Comparison of ENCODE assay signal across 8 mouse cellular contexts in the genomic region with DNA sequence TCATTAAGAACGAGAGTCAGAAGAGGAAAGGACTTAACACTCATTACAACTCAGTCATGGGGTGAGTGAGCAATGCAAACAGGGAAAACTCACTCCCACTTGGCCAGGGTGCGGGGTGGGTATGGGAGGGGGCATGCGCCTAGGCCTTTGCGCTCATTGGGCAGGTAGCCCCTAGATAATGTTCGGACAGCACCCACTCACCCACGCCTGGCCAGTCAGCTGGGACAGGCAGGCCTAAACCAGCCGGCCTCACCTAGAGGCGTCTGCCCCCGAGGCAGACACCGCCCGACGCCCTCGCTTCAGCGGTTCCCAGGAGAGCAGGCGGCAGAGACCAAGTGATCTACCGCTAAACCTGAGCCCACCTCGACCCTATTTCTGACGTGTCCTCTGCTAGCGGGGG. TPM values are rescaled to one million over a fixed set of nuclear protein-coding genes. Genes with fewer than 3 reads are reported as not detected.
A peak's percentile ranks its signal among the peaks of the same experiment; 100 is the strongest.
DNase-seq lines count a peak whose midpoint lies in the region; ATAC-seq and TF ChIP-seq lines count a peak whose summit lies in the region.

No protein-coding gene starts in this region.

- peaks cover 58% of the 10 kb centered on the region for H3K27me3 ChIP-seq in neural tube, embryonic 11.5 days (ENCODE audit: control insufficient read depth, insufficient read depth, low read length)
- H3K27me3 ChIP-seq in forebrain, embryonic 14.5 days (replicated peaks; ENCODE audit: control insufficient read depth, insufficient read depth, low read length), result peaks cover 54% of the 10 kb centered on the region
- peaks cover 43% of the 10 kb centered on the region for H3K27me3 ChIP-seq in limb, embryonic 14.5 days (ENCODE audit: control insufficient read depth, insufficient read depth, low read length)
- H3K27me3 ChIP-seq in small intestine, adult 2 months (ENCODE audit: control insufficient read depth, insufficient read depth, low read length), result no peaks in the 10 kb centered on the region

- H3K36me3 ChIP-seq in neural tube, embryonic 11.5 days (ENCODE audit: control insufficient read depth, insufficient read depth, low read length), result no peaks in the 10 kb centered on the region; the same call in 1 of the 2 replicates
- peaks cover 21% of the 10 kb centered on the region for H3K36me3 ChIP-seq in forebrain, embryonic 14.5 days (ENCODE audit: control insufficient read depth, insufficient read depth, low read length)
- H3K36me3 ChIP-seq in limb, embryonic 14.5 days (ENCODE audit: control insufficient read depth, insufficient read depth, low read length), result peaks cover 27% of the 10 kb centered on the region
- peaks cover 26% of the 10 kb centered on the region for H3K36me3 ChIP-seq in small intestine, adult 2 months (ENCODE audit: control insufficient read depth, insufficient read depth, low read length)

- ATAC-seq in neural tube, embryonic 11.5 days (ENCODE audit: insufficient read depth, low FRiP score, low TSS enrichment), result no peak
- ATAC-seq in forebrain, embryonic 14.5 days, result no peak
- ATAC-seq in limb, embryonic 14.5 days (ENCODE audit: low FRiP score, low read depth), result no peak
- ATAC-seq in megakaryocyte-erythroid progenitor cell, adult 5-6 weeks (replicated peaks; ENCODE audit: low FRiP score, low TSS enrichment, poor library complexity, severe bottlenecking), result no peak
- no peak for ATAC-seq in inflammation-experienced regulatory T-cells, adult 6 months

- no peak for DNase-seq in neural tube, embryonic 11.5 days (ENCODE audit: low spot score)
- no peak for DNase-seq in neural tube, embryonic 10.5 days (ENCODE audit: extremely low spot score, low spot score)
- no peak for DNase-seq in forebrain, embryonic 14.5 days (ENCODE audit: low spot score)
- no peak for DNase-seq in limb, embryonic 14.5 days (ENCODE audit: low spot score)
- DNase-seq in layer of hippocampus, postnatal 25 days (ENCODE audit: extremely low spot score in 1 of 2, low spot score in 1 of 2), result no peak

- TF ChIP-seq CTCF in small intestine, adult 2 months (IDR thresholded peaks at IDR 0.05; ENCODE audit: extremely low read depth, insufficient read length, insufficient replicate concordance, low read depth, low read length), result no peak

- H3K4me3 ChIP-seq in neural tube, embryonic 11.5 days (ENCODE audit: low read depth, low read length), result peak overlapping the region; percentile 36; the same call in 1 of the 2 replicates
- peak overlapping the region; percentile 38; the same call in 1 of the 2 replicates for H3K4me3 ChIP-seq in forebrain, embryonic 14.5 days (ENCODE audit: low read depth, low read length)
- H3K4me3 ChIP-seq in limb, embryonic 14.5 days (replicated peaks; ENCODE audit: low read length), result peak overlapping the region; percentile 49
- H3K4me3 ChIP-seq in small intestine, adult 2 months (ENCODE audit: low read depth, low read length), result peak overlapping the region; percentile 81

- H3K9ac ChIP-seq in neural tube, embryonic 11.5 days (ENCODE audit: low read length), result no peak overlapping the region
- no peak overlapping the region for H3K9ac ChIP-seq in forebrain, embryonic 14.5 days (ENCODE audit: low read length)
- H3K9ac ChIP-seq in limb, embryonic 14.5 days (ENCODE audit: low read depth, low read length, severe bottlenecking), result peak overlapping the region; percentile 48; the same call in 1 of the 2 replicates

- no peaks in the 10 kb centered on the region for H3K9me3 ChIP-seq in neural tube, embryonic 11.5 days (ENCODE audit: control insufficient read depth, low read length)
- H3K9me3 ChIP-seq in forebrain, embryonic 14.5 days (replicated peaks; ENCODE audit: control insufficient read depth, low read length), result no peaks in the 10 kb centered on the region
- no peaks in the 10 kb centered on the region for H3K9me3 ChIP-seq in limb, embryonic 14.5 days (ENCODE audit: control insufficient read depth, low read length)

- H3K4me1 ChIP-seq in neural tube, embryonic 11.5 days (ENCODE audit: control insufficient read depth, insufficient read depth, low read length), result peaks cover 9% of the 10 kb centered on the region
- H3K4me1 ChIP-seq in forebrain, embryonic 14.5 days (ENCODE audit: control insufficient read depth, insufficient read depth, low read length), result peaks cover 11% of the 10 kb centered on the region
- H3K4me1 ChIP-seq in limb, embryonic 14.5 days (ENCODE audit: control insufficient read depth, insufficient read depth, low read length), result peaks cover 16% of the 10 kb centered on the region
- H3K4me1 ChIP-seq in small intestine, adult 2 months (ENCODE audit: control insufficient read depth, insufficient read depth, insufficient read length, low read length), result peaks cover 11% of the 10 kb centered on the region

- TF ChIP-seq POLR2A in limb, embryonic 14.5 days (IDR thresholded peaks at IDR 0.05; ENCODE audit: borderline replicate concordance, extremely low read depth, insufficient read depth, insufficient read length), result no peak
- no peak for TF ChIP-seq POLR2A in small intestine, adult 2 months (IDR thresholded peaks at IDR 0.05; ENCODE audit: low read depth, low read length)

- 8% methylated on average over 19 of the region's 19 CpGs for WGBS in neural tube, embryonic 11.5 days
- WGBS in forebrain, embryonic 14.5 days, result 5% methylated on average over 19 of the region's 19 CpGs
- whole genome bisulfite sequencing in limb, embryonic 14.5 days, result 3% methylated on average over 19 of the region's 19 CpGs
- 6% methylated on average over 19 of the region's 19 CpGs for WGBS in small intestine, adult 2 months

- H3K4me2 ChIP-seq in neural tube, embryonic 11.5 days (ENCODE audit: low read depth), result no peak overlapping the region; the same call in 1 of the 2 replicates
- peak overlapping the region; percentile 56; the same call in 1 of the 2 replicates for H3K4me2 ChIP-seq in forebrain, embryonic 14.5 days (ENCODE audit: low read length)
- peak overlapping the region; percentile 93 for H3K4me2 ChIP-seq in limb, embryonic 14.5 days (replicated peaks; ENCODE audit: low read depth, low read length, severe bottlenecking)

- H3K27ac ChIP-seq in neural tube, embryonic 11.5 days (ENCODE audit: low read depth, low read length), result no peak overlapping the region
- no peak overlapping the region for H3K27ac ChIP-seq in forebrain, embryonic 14.5 days (ENCODE audit: low read depth, low read length)
- H3K27ac ChIP-seq in limb, embryonic 14.5 days (replicated peaks; ENCODE audit: low read depth, low read length), result no peak overlapping the region
- H3K27ac ChIP-seq in small intestine, adult 2 months (ENCODE audit: insufficient read depth, low read depth, low read length), result peak overlapping the region; percentile 91

RNA-seq across cellular contexts. Expression of gene Esrp2, which starts 1.1 kb away (rescaled TPM):
- polyA plus RNA-seq in neural tube, embryonic 11.5 days (2014; fragmentation: Nextera tagmentation; extraction: Ambion mirVana), result 2.5 and 4.0 TPM in 2 replicates
- 0.15 TPM in 1 of 2 replicates, not detected in the other for polyA plus RNA-seq in forebrain, embryonic 14.5 days (2014; fragmentation: Nextera tagmentation; extraction: Ambion mirVana)
- polyA plus RNA-seq in limb, embryonic 14.5 days (2012; rRNA removed), result 29.5 and 34.3 TPM in 2 replicates
- 38.8 and 38.9 TPM in 2 replicates for polyA plus RNA-seq in limb, embryonic 14.5 days (2014; fragmentation: Nextera tagmentation; extraction: Ambion mirVana)
- 27.5 and 30.9 TPM in 2 replicates for polyA plus RNA-seq in small intestine, adult 2 months (2012; rRNA removed)
- 0.68 and 1.4 TPM in 2 replicates for total RNA-seq in megakaryocyte-erythroid progenitor cell, adult 5-6 weeks (2014; fragmentation: Nextera tagmentation)
- total RNA-seq in megakaryocyte-erythroid progenitor cell, adult 5-6 weeks (2017), result not detected in 2 replicates
- total RNA-seq in layer of hippocampus, postnatal 25 days (2021), result under 1 TPM in 1 of 2 experiments, not detected in 1; 0.07 TPM
- polyA plus RNA-seq in inflammation-experienced regulatory T-cells, adult 6 months (2017; shearing (Covaris generic)), result under 1 TPM in 2 of 3 experiments, not detected in 1; 0.20 to 0.64 TPM

RNA-seq across cellular contexts. Expression of gene Pla2g15, which starts 14.5 kb away (rescaled TPM):
- polyA plus RNA-seq in neural tube, embryonic 11.5 days (2014; fragmentation: Nextera tagmentation; extraction: Ambion mirVana), result 8.0 and 8.9 TPM in 2 replicates
- 7.8 and 7.9 TPM in 2 replicates for polyA plus RNA-seq in forebrain, embryonic 14.5 days (2014; fragmentation: Nextera tagmentation; extraction: Ambion mirVana)
- 13.7 and 15.0 TPM in 2 replicates for polyA plus RNA-seq in limb, embryonic 14.5 days (2012; rRNA removed)
- polyA plus RNA-seq in limb, embryonic 14.5 days (2014; fragmentation: Nextera tagmentation; extraction: Ambion mirVana), result 6.3 and 7.8 TPM in 2 replicates
- 2.6 and 2.8 TPM in 2 replicates for polyA plus RNA-seq in small intestine, adult 2 months (2012; rRNA removed)
- total RNA-seq in megakaryocyte-erythroid progenitor cell, adult 5-6 weeks (2014; fragmentation: Nextera tagmentation), result 2.7 and 3.2 TPM in 2 replicates
- 0.84 and 3.2 TPM in 2 replicates for total RNA-seq in megakaryocyte-erythroid progenitor cell, adult 5-6 weeks (2017)
- total RNA-seq in layer of hippocampus, postnatal 25 days (2021), result 10 to 100 TPM; 19.4 to 23.1 TPM
- 1 to 10 TPM; 4.5 to 6.2 (median 4.7) TPM for polyA plus RNA-seq in inflammation-experienced regulatory T-cells, adult 6 months (2017; shearing (Covaris generic))

RNA-seq across cellular contexts. Expression of gene Slc7a6, which starts 33.0 kb away (rescaled TPM):
- 106 and 121 TPM in 2 replicates for polyA plus RNA-seq in neural tube, embryonic 11.5 days (2014; fragmentation: Nextera tagmentation; extraction: Ambion mirVana)
- polyA plus RNA-seq in forebrain, embryonic 14.5 days (2014; fragmentation: Nextera tagmentation; extraction: Ambion mirVana), result 78.2 and 86.3 TPM in 2 replicates
- 42.1 and 57.6 TPM in 2 replicates for polyA plus RNA-seq in limb, embryonic 14.5 days (2012; rRNA removed)
- 55.7 and 73.1 TPM in 2 replicates for polyA plus RNA-seq in limb, embryonic 14.5 days (2014; fragmentation: Nextera tagmentation; extraction: Ambion mirVana)
- polyA plus RNA-seq in small intestine, adult 2 months (2012; rRNA removed), result 5.3 and 6.2 TPM in 2 replicates
- total RNA-seq in megakaryocyte-erythroid progenitor cell, adult 5-6 weeks (2014; fragmentation: Nextera tagmentation), result 2.6 and 4.2 TPM in 2 replicates
- total RNA-seq in megakaryocyte-erythroid progenitor cell, adult 5-6 weeks (2017), result 5.1 and 6.7 TPM in 2 replicates
- 10 to 100 TPM; 19.8 to 24.9 TPM for total RNA-seq in layer of hippocampus, postnatal 25 days (2021)
- polyA plus RNA-seq in inflammation-experienced regulatory T-cells, adult 6 months (2017; shearing (Covaris generic)), result 10 to 100 TPM; 21.0 to 35.6 (median 33.1) TPM
